Mouse (Mus musculus): ENCODE measurements around the gene Vmn1r152. TPM values are rescaled to one million over a fixed set of nuclear protein-coding genes. Genes with fewer than 3 reads are reported as not detected.
"Not testable (repeated sequence)": the region's sequence is repeated elsewhere in the genome, so short reads cannot be mapped to it uniquely, and the experiment has no call there.

The Vmn1r152 gene
- not detected for total RNA-seq (2021)

- DNase-seq (ENCODE audit: extremely low spot score in 1 of 2, low spot score in 2 of 2); intact Hi-C loops (cut with DNase I): not testable (repeated sequence)
Observed at GRCm38 (mm10) chr7:22522667-22523066, at the start of gene Vmn1r152. Vmn1r152 (plus strand) TSS chr7:22522967.

- intact Hi-C loops (cut with DNase I); DNase-seq (ENCODE audit: extremely low spot score in 1 of 2, low spot score in 2 of 2): not testable (repeated sequence)
Observed at GRCm38 (mm10) chr7:22499578-22499977, 23.2 kb upstream of the Vmn1r152 start, which contains the start of gene Vmn1r151. Vmn1r151 (minus strand) TSS chr7:22499678.

- DNase-seq (ENCODE audit: extremely low spot score in 1 of 2, low spot score in 2 of 2); intact Hi-C loops (cut with DNase I): not testable (repeated sequence)
Observed at GRCm38 (mm10) chr7:22534787-22535186, 12.0 kb downstream of the Vmn1r152 start, which contains the start of gene Gm8677. Gm8677 (minus strand) TSS chr7:22534887.

DNA sequence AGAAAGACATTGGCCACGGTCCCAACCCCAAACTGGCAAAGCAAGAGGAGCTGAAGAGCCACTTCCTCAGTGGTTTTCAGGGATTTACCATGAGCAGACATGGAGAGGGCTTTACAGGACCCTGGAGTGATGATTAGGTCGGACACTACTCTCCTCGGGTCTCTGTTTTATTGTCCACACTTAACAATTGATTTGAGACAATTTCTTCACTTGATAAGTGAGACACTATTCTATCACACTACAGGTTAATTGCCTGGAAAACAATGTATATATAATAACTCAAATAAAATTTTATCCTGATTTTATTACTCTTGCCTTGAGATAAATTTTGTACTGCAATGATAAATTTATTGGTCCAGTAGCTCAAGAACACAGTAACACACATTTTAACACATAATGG is 42.5 kb downstream of the Vmn1r152 start, which contains the start of gene Gm4201:
Gm4201 (minus strand) TSS at position 101 of the 400 bp plus-strand sequence.
- intact Hi-C loops (cut with DNase I); DNase-seq (ENCODE audit: extremely low spot score in 1 of 2, low spot score in 2 of 2): not testable (repeated sequence)

Other genes starting within 250 kb of the Vmn1r152 start
- not detected for gene Gm4187, start 193.2 kb upstream of the Vmn1r152 start, total RNA-seq (2021)
- not detected for gene Gm8660, start 151.9 kb upstream of the Vmn1r152 start, total RNA-seq (2021)
- not detected for gene Vmn1r148, start 109.4 kb upstream of the Vmn1r152 start, total RNA-seq (2021)
- not detected for gene Vmn1r149, start 84.7 kb upstream of the Vmn1r152 start, total RNA-seq (2021)
- gene Gm10665, start 58.9 kb upstream of the Vmn1r152 start, total RNA-seq (2021): not detected
- gene Vmn1r151, start 23.3 kb upstream of the Vmn1r152 start, total RNA-seq (2021): not detected
- gene Gm8677, start 11.9 kb downstream of the Vmn1r152 start, total RNA-seq (2021): not detected
- gene Gm4201, start 42.4 kb downstream of the Vmn1r152 start, total RNA-seq (2021): not detected
- gene Gm4565, start 65.2 kb downstream of the Vmn1r152 start, total RNA-seq (2021): not detected
- not detected for gene Vmn1r155, start 135.1 kb downstream of the Vmn1r152 start, total RNA-seq (2021)
- not detected for gene Gm8693, start 169.3 kb downstream of the Vmn1r152 start, total RNA-seq (2021)
- gene Gm4567, start 196.7 kb downstream of the Vmn1r152 start, total RNA-seq (2021): not detected
- not detected for gene Vmn1r157, start 238.7 kb downstream of the Vmn1r152 start, total RNA-seq (2021)

All from left cerebral cortex, postnatal 10 days (tissue).